Comparison of ENCODE assay signal across 10 mouse cellular contexts in the genomic region with DNA sequence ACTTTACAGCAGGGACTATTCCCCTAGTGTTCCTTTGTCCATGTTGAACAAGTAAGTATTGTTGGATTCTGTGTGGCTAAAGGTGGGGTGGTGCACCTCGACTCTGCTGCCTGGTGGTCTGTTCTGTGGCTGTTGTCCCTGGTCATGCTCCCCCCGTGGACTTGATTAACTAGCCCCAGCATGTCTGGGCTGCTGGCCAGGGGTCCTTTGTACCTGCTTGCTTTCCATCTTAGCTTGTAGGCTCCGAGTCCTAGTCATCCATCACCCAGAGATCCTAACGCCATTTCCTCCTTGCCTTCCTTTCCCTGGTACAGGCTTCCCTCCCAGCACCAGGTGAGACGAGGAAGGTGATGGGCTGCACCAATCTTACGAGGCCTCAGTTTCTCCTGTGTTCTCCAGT. TPM values are rescaled to one million over a fixed set of nuclear protein-coding genes. Genes with fewer than 3 reads are reported as not detected.
A peak's percentile ranks its signal among the peaks of the same experiment; 100 is the strongest.
DNase-seq lines count a peak whose midpoint lies in the region; ATAC-seq and TF ChIP-seq lines count a peak whose summit lies in the region.
"Had no signal": no experiment of that assay in that cellular context is flagged by ENCODE, and none has a peak within 500 bp of the region (broad histone marks: within the 10 kb centered on the region; RNA-seq: fewer than 3 reads in every experiment).

No protein-coding gene starts in this region.

- peaks cover 12% of the 10 kb centered on the region for H3K4me1 ChIP-seq in lung, embryonic 16.5 days (replicated peaks; ENCODE audit: control insufficient read depth, insufficient read depth, low read length)
- peaks cover 28% of the 10 kb centered on the region for H3K4me1 ChIP-seq in limb, embryonic 10.5 days
- peaks cover 23% of the 10 kb centered on the region for H3K4me1 ChIP-seq in stomach, embryonic 14.5 days (ENCODE audit: control insufficient read depth, insufficient read depth, low read length)
- H3K4me1 ChIP-seq in thymus, adult 2 months (replicated peaks; ENCODE audit: control insufficient read depth, insufficient read depth, low read length): peaks cover 4% of the 10 kb centered on the region

- peak overlapping the region; percentile 75 for H3K9ac ChIP-seq in lung, embryonic 16.5 days (ENCODE audit: low read length)
- peak overlapping the region; percentile 76 for H3K9ac ChIP-seq in stomach, embryonic 14.5 days (replicated peaks; ENCODE audit: low read depth, low read length)

- H3K9me3 ChIP-seq in lung, embryonic 16.5 days (ENCODE audit: control insufficient read depth, low read length): no peaks in the 10 kb centered on the region
- no peaks in the 10 kb centered on the region for H3K9me3 ChIP-seq in limb, embryonic 10.5 days (replicated peaks)
- H3K9me3 ChIP-seq in stomach, embryonic 14.5 days (ENCODE audit: control insufficient read depth, low read depth, low read length): no peaks in the 10 kb centered on the region

- H3K4me2 ChIP-seq in lung, embryonic 16.5 days (ENCODE audit: low read depth, low read length): peak overlapping the region; percentile 82
- H3K4me2 ChIP-seq in stomach, embryonic 14.5 days (replicated peaks; ENCODE audit: low read depth, low read length): peak overlapping the region; percentile 97

- TF ChIP-seq CTCF in gastrocnemius, adult 2 months (IDR thresholded peaks at IDR 0.05): no peak
- TF ChIP-seq CTCF in thymus, adult 2 months (IDR thresholded peaks at IDR 0.05; ENCODE audit: borderline replicate concordance, control insufficient read depth, extremely low read depth, insufficient read depth, low read length, poor library complexity): no peak

- no peak overlapping the region; the same call in 1 of the 2 replicates for H3K27ac ChIP-seq in gastrocnemius, adult 2 months
- H3K27ac ChIP-seq in lung, embryonic 16.5 days (ENCODE audit: low read length): peak overlapping the region; percentile 66; the same call in 1 of the 2 replicates
- peak overlapping the region; percentile 44; the same call in 1 of the 2 replicates for H3K27ac ChIP-seq in limb, embryonic 10.5 days
- no peak overlapping the region for H3K27ac ChIP-seq in stomach, embryonic 14.5 days (ENCODE audit: low read length)
- H3K27ac ChIP-seq in thymus, adult 2 months (ENCODE audit: control insufficient read depth, insufficient read depth, low read length): no peak overlapping the region

- no peak for DNase-seq in gastrocnemius, adult 2 months
- no peak for DNase-seq in gastrocnemius, postnatal 10 days
- DNase-seq in lung, postnatal 4 days: no peak
- no peak for DNase-seq in limb, embryonic 10.5 days (ENCODE audit: low spot score)
- DNase-seq in thymus, adult 2 months: no peak
- DNase-seq: right cerebral cortex, postnatal 25 days had no signal

- H3K4me3 ChIP-seq in gastrocnemius, adult 2 months: peak overlapping the region; percentile 76
- peak overlapping the region; percentile 61 for H3K4me3 ChIP-seq in lung, embryonic 16.5 days (ENCODE audit: low read length)
- peak overlapping the region; percentile 75; the same call in 1 of the 2 replicates for H3K4me3 ChIP-seq in limb, embryonic 10.5 days
- H3K4me3 ChIP-seq in stomach, embryonic 14.5 days (ENCODE audit: low read depth, low read length): peak overlapping the region; percentile 90
- H3K4me3 ChIP-seq in thymus, adult 2 months (ENCODE audit: control insufficient read depth, insufficient read depth, low read length): no peak overlapping the region
- H3K4me3 ChIP-seq: erythroblast, embryonic 14.5 days had no signal

- peaks cover 7% of the 10 kb centered on the region; the same call in 1 of the 2 replicates for H3K27me3 ChIP-seq in lung, embryonic 16.5 days (ENCODE audit: control insufficient read depth, insufficient read depth, low read depth, low read length)
- peaks cover 40% of the 10 kb centered on the region for H3K27me3 ChIP-seq in limb, embryonic 10.5 days (ENCODE audit: low read depth, poor library complexity, severe bottlenecking)
- H3K27me3 ChIP-seq in stomach, embryonic 14.5 days (ENCODE audit: control insufficient read depth, insufficient read depth, low read length): no peaks in the 10 kb centered on the region
- no peaks in the 10 kb centered on the region for H3K27me3 ChIP-seq in thymus, adult 2 months (ENCODE audit: control insufficient read depth, insufficient read depth, low read length)

- no peak for ATAC-seq in lung, embryonic 16.5 days (ENCODE audit: low read depth)
- ATAC-seq in stomach, embryonic 14.5 days (ENCODE audit: insufficient number of reproducible peaks, insufficient read depth, low FRiP score, low read depth): no peak
- no peak for ATAC-seq in activated CD4-positive, CD25-positive, alpha-beta regulatory T cell, adult 4 months

- intact Hi-C loops in gastrocnemius, adult 2 months (cut with DNase I): loop anchor here (2.0 kb wide), 1 partner anchor 21 kb away; no protein-coding TSS in a partner anchor

- H3K36me3 ChIP-seq in lung, embryonic 16.5 days (ENCODE audit: control insufficient read depth, insufficient read depth, low read length): no peaks in the 10 kb centered on the region
- no peaks in the 10 kb centered on the region for H3K36me3 ChIP-seq in limb, embryonic 10.5 days
- H3K36me3 ChIP-seq in stomach, embryonic 14.5 days (ENCODE audit: control insufficient read depth, insufficient read depth, low read length): no peaks in the 10 kb centered on the region
- no peaks in the 10 kb centered on the region for H3K36me3 ChIP-seq in thymus, adult 2 months (ENCODE audit: control insufficient read depth, insufficient read depth, low read length)

- no peak for TF ChIP-seq POLR2A in thymus, adult 2 months (IDR thresholded peaks at IDR 0.05; ENCODE audit: control insufficient read depth, extremely low read depth, insufficient read depth, low read length, poor library complexity)

- 44% methylated on average over 6 of the region's 6 CpGs for WGBS in lung, embryonic 16.5 days
- WGBS in limb, embryonic 10.5 days: 66% methylated on average over 6 of the region's 6 CpGs
- 28% methylated on average over 6 of the region's 6 CpGs for WGBS in stomach, embryonic 14.5 days
- WGBS in thymus, adult 2 months: 91% methylated on average over 6 of the region's 6 CpGs

RNA-seq across cellular contexts. Expression of gene Fam174b, which starts 1.7 kb away (rescaled TPM):
- 1 to 10 TPM; 1.2 to 2.8 TPM for total RNA-seq in gastrocnemius, adult 2 months (2021)
- total RNA-seq in gastrocnemius, postnatal 10 days (2021): 1 to 10 TPM; 4.5 to 5.8 TPM
- 63.4 and 65.6 TPM in 2 replicates for polyA plus RNA-seq in lung, embryonic 16.5 days (2015; fragmentation: Nextera tagmentation; extraction: Ambion mirVana)
- polyA plus RNA-seq in limb, embryonic 10.5 days (2016; fragmentation: Nextera tagmentation; extraction: Ambion mirVana): 12.8 and 20.0 TPM in 2 replicates
- polyA plus RNA-seq in stomach, embryonic 14.5 days (2014; fragmentation: Nextera tagmentation; extraction: Ambion mirVana): 53.5 and 56.1 TPM in 2 replicates
- polyA plus RNA-seq in activated CD4-positive, CD25-positive, alpha-beta regulatory T cell, adult 4 months (2017; shearing (Covaris generic)): 1 to 10 TPM; 1.2 to 2.7 TPM
- 7.0 and 13.2 TPM in 2 replicates for polyA plus RNA-seq in thymus, adult 2 months (2012; rRNA removed)
- polyA plus RNA-seq: erythroblast, embryonic 14.5 days had no signal

Comparison
In these comparisons a context has a peak if more than half of its experiments do, and no peak if none do; other contexts are left out.
1. H3K27ac ChIP-seq: peak in lung, embryonic 16.5 days (single experiment) and limb, embryonic 10.5 days (single experiment); none in gastrocnemius, adult 2 months (single experiment), stomach, embryonic 14.5 days (single experiment) and thymus, adult 2 months (single experiment).